Mouse (Mus musculus) myocyte (in vitro differentiated cells): ENCODE results near the gene Map3k20.

Experiments
- CEBPB ChIP-seq: IDR thresholded peaks from 2 replicates; pipeline ENCODE4 v1.6.1; 2011; ENCODE audit warnings: mild to moderate bottlenecking, moderate library complexity; ENCODE audit not compliant: poor library complexity, insufficient read depth, severe bottlenecking
- E2F4 ChIP-seq: IDR thresholded peaks from one replicate; pipeline ENCODE4 v1.6.1; 2011; ENCODE audit warnings: mild to moderate bottlenecking, control low read depth, moderate library complexity; ENCODE audit not compliant: insufficient read depth
- MAX ChIP-seq: IDR thresholded peaks from one replicate; pipeline ENCODE4 v1.6.1; 2011; ENCODE audit warnings: low read depth, mild to moderate bottlenecking, control low read depth
- POLR2A ChIP-seq: IDR thresholded peaks from one replicate; pipeline ENCODE4 v1.6.1; 2011; ENCODE audit warnings: low read depth, mild to moderate bottlenecking, control low read depth, moderate library complexity; ENCODE audit not compliant: insufficient read length
- POLR2AphosphoS2 ChIP-seq: IDR thresholded peaks from one replicate; pipeline ENCODE4 v1.6.1; 2011; ENCODE audit warnings: low read depth, control low read depth; ENCODE audit not compliant: insufficient read length
- SRF ChIP-seq: IDR thresholded peaks from one replicate; pipeline ENCODE4 v1.6.1; 2011; ENCODE audit warnings: low read depth; ENCODE audit not compliant: control insufficient read depth, insufficient read length
- TCF3 ChIP-seq: IDR thresholded peaks from one replicate; pipeline ENCODE4 v1.6.1; 2011; ENCODE audit warnings: low read depth, control low read depth; ENCODE audit not compliant: insufficient read length

- TF ChIP-seq POLR2A (no peak), POLR2AphosphoS2 (no peak), E2F4 (no peak), MAX (no peak), SRF (no peak), CEBPB (no peak), TCF3 (no peak)
Measured at GRCm38 (mm10) chr2:72328435-72328834, 43.0 kb downstream of the Map3k20 start.
